Mouse (Mus musculus) cerebellum, adult 2 months (tissue): ENCODE data around the gene Plekhm3.

ENCODE experiments used
- CTCF ChIP-seq: fragments of 200-500 bp; IDR thresholded peaks from 2 replicates; pipeline ENCODE4 v1.5.1; 2011; ENCODE audit warnings: low read depth, mild to moderate bottlenecking, control low read depth, low read length, moderate library complexity, borderline replicate concordance; ENCODE audit not compliant: insufficient read depth
- POLR2A ChIP-seq: fragments of 200-500 bp; IDR thresholded peaks from 2 replicates; pipeline ENCODE4 v1.6.1; 2011; ENCODE audit warnings: low read length, control low read depth, borderline replicate concordance; ENCODE audit not compliant: insufficient read depth

- no peak for TF ChIP-seq CTCF
- TF ChIP-seq POLR2A = no peak
Measured at GRCm38 (mm10) chr1:64779863-64780262, 176.8 kb downstream of the Plekhm3 start.
